Mouse (Mus musculus): Measurements from ENCODE around the gene Dnaja3. TPM values are rescaled to one million over a fixed set of nuclear protein-coding genes. Genes with fewer than 3 reads are reported as not detected.
A peak's percentile ranks its signal among the peaks of the same experiment; 100 is the strongest.

Dnaja3 gene
- 78.3 and 79.6 TPM in 2 replicates for polyA plus RNA-seq (2015; fragmentation: Nextera tagmentation; extraction: Ambion mirVana)

- Histone ChIP-seq H3K36me3 (no peaks in the 10 kb centered on the region), H3K9ac (peak within 1 kb of the TSS; percentile 79), H3K4me2 (peak within 1 kb of the TSS; percentile 72), H3K4me1 (replicated peaks) (peaks cover 67% of the 10 kb centered on the region), H3K4me3 (peak within 1 kb of the TSS; percentile 65), H3K27me3 (no peaks in the 10 kb centered on the region), H3K27ac (peak within 1 kb of the TSS; percentile 85), H3K9me3 (replicated peaks) (no peaks in the 10 kb centered on the region)
- WGBS: 1% methylated on average over 22 of the region's 22 CpGs
- peak; percentile 83 for ATAC-seq (replicated peaks; ENCODE audit: insufficient number of reproducible peaks, insufficient read depth, low FRiP score, low read depth)
Observed at GRCm38 (mm10) chr16:4639831-4640237, at the start of gene Dnaja3, which contains the start of gene Vasn. Dnaja3 (plus strand) TSS chr16:4639989. Vasn (plus strand) TSS chr16:4639941.

GRCm38 (mm10) chr16:4590236-4590635, 49.6 kb upstream of the Dnaja3 start:
- Histone ChIP-seq H3K27ac (no peak overlapping the region), H3K27me3 (no peaks in the 10 kb centered on the region), H3K4me2 (no peak overlapping the region), H3K4me3 (no peak overlapping the region), H3K4me1 (replicated peaks) (peaks cover 43% of the 10 kb centered on the region), H3K9me3 (replicated peaks) (no peaks in the 10 kb centered on the region), H3K9ac (no peak overlapping the region), H3K36me3 (peaks cover 12% of the 10 kb centered on the region)
- WGBS: 93% methylated on average over 9 of the region's 9 CpGs
- no peak for ATAC-seq (replicated peaks; ENCODE audit: insufficient number of reproducible peaks, insufficient read depth, low FRiP score, low read depth)

- Histone ChIP-seq H3K9ac (peak overlapping the region; percentile 93), H3K4me2 (peak overlapping the region; percentile 76), H3K36me3 (peaks cover 12% of the 10 kb centered on the region), H3K4me1 (replicated peaks) (peaks cover 52% of the 10 kb centered on the region), H3K9me3 (replicated peaks) (no peaks in the 10 kb centered on the region), H3K27ac (peak overlapping the region; percentile 96), H3K4me3 (peak overlapping the region; percentile 92), H3K27me3 (no peaks in the 10 kb centered on the region)
- no peak for ATAC-seq (replicated peaks; ENCODE audit: insufficient number of reproducible peaks, insufficient read depth, low FRiP score, low read depth)
- 14% methylated on average over 32 of the region's 32 CpGs for WGBS
Observed at GRCm38 (mm10) chr16:4592909-4593875, 46.6 kb upstream of the Dnaja3 start.

GRCm38 (mm10) chr16:4593971-4594813, 45.6 kb upstream of the Dnaja3 start, which contains the start of gene Glis2:
Glis2 (plus strand) TSS chr16:4594713.
- H3K9ac ChIP-seq: peak within 1 kb of the TSS; percentile 93
- peaks cover 12% of the 10 kb centered on the region for H3K36me3 ChIP-seq
- H3K27me3 ChIP-seq: no peaks in the 10 kb centered on the region
- peak within 1 kb of the TSS; percentile 76 for H3K4me2 ChIP-seq
- under 1% methylated on average over 31 of the region's 74 CpGs for WGBS
- peak within 1 kb of the TSS; percentile 92 for H3K4me3 ChIP-seq
- peak within 1 kb of the TSS; percentile 96 for H3K27ac ChIP-seq
- ATAC-seq (replicated peaks; ENCODE audit: insufficient number of reproducible peaks, insufficient read depth, low FRiP score, low read depth): peak; percentile 87
- H3K4me1 ChIP-seq (replicated peaks): peaks cover 62% of the 10 kb centered on the region
- no peaks in the 10 kb centered on the region for H3K9me3 ChIP-seq (replicated peaks)

GRCm38 (mm10) chr16:4594814-4595526, 44.8 kb upstream of the Dnaja3 start:
- H3K4me1 ChIP-seq (replicated peaks): peaks cover 70% of the 10 kb centered on the region
- 1% methylated on average over 51 of the region's 52 CpGs for WGBS
- peak overlapping the region; percentile 76 for H3K4me2 ChIP-seq
- peak; percentile 31 for ATAC-seq (replicated peaks; ENCODE audit: insufficient number of reproducible peaks, insufficient read depth, low FRiP score, low read depth)
- H3K27ac ChIP-seq: peak overlapping the region; percentile 96
- H3K36me3 ChIP-seq: peaks cover 12% of the 10 kb centered on the region
- H3K9ac ChIP-seq: peak overlapping the region; percentile 93
- no peaks in the 10 kb centered on the region for H3K9me3 ChIP-seq (replicated peaks)
- H3K27me3 ChIP-seq: no peaks in the 10 kb centered on the region
- peak overlapping the region; percentile 92 for H3K4me3 ChIP-seq

- Histone ChIP-seq H3K27me3 (no peaks in the 10 kb centered on the region), H3K9me3 (replicated peaks) (no peaks in the 10 kb centered on the region), H3K4me1 (replicated peaks) (peaks cover 76% of the 10 kb centered on the region), H3K27ac (peak overlapping the region; percentile 96), H3K9ac (peak overlapping the region; percentile 93), H3K4me2 (peak overlapping the region; percentile 76), H3K4me3 (peak overlapping the region; percentile 92), H3K36me3 (peaks cover 6% of the 10 kb centered on the region)
- no peak for ATAC-seq (replicated peaks; ENCODE audit: insufficient number of reproducible peaks, insufficient read depth, low FRiP score, low read depth)
- 3% methylated on average over 5 of the region's 5 CpGs for WGBS
Observed at GRCm38 (mm10) chr16:4595527-4595963, 44.2 kb upstream of the Dnaja3 start.

- Histone ChIP-seq H3K27ac (peak overlapping the region; percentile 96), H3K4me1 (replicated peaks) (peaks cover 83% of the 10 kb centered on the region), H3K9ac (peak overlapping the region; percentile 93), H3K36me3 (no peaks in the 10 kb centered on the region; the same call in 1 of the 2 replicates), H3K9me3 (replicated peaks) (no peaks in the 10 kb centered on the region), H3K4me3 (peak overlapping the region; percentile 92), H3K4me2 (peak overlapping the region; percentile 76), H3K27me3 (no peaks in the 10 kb centered on the region)
- no peak for ATAC-seq (replicated peaks; ENCODE audit: insufficient number of reproducible peaks, insufficient read depth, low FRiP score, low read depth)
- 19% methylated on average over 3 of the region's 3 CpGs for WGBS
Observed at GRCm38 (mm10) chr16:4596141-4596728, 43.6 kb upstream of the Dnaja3 start.

GRCm38 (mm10) chr16:4596836-4597235, 43.0 kb upstream of the Dnaja3 start:
- H3K9ac ChIP-seq: no peak overlapping the region
- no peaks in the 10 kb centered on the region for H3K9me3 ChIP-seq (replicated peaks)
- peak overlapping the region; percentile 76 for H3K4me2 ChIP-seq
- H3K27ac ChIP-seq: peak overlapping the region; percentile 96; the same call in 1 of the 2 replicates
- 62% methylated on average over 2 of the region's 2 CpGs for WGBS
- no peaks in the 10 kb centered on the region for H3K27me3 ChIP-seq
- no peak for ATAC-seq (replicated peaks; ENCODE audit: insufficient number of reproducible peaks, insufficient read depth, low FRiP score, low read depth)
- peaks cover 86% of the 10 kb centered on the region for H3K4me1 ChIP-seq (replicated peaks)
- H3K4me3 ChIP-seq: no peak overlapping the region
- no peaks in the 10 kb centered on the region for H3K36me3 ChIP-seq

GRCm38 (mm10) chr16:4597296-4597695, 42.5 kb upstream of the Dnaja3 start:
- H3K4me1 ChIP-seq (replicated peaks): peaks cover 86% of the 10 kb centered on the region
- H3K9me3 ChIP-seq (replicated peaks): no peaks in the 10 kb centered on the region
- peak overlapping the region; percentile 76; the same call in 1 of the 2 replicates for H3K4me2 ChIP-seq
- ATAC-seq (replicated peaks; ENCODE audit: insufficient number of reproducible peaks, insufficient read depth, low FRiP score, low read depth): no peak
- no peak overlapping the region for H3K9ac ChIP-seq
- no peak overlapping the region for H3K4me3 ChIP-seq
- WGBS: 49% methylated on average over 7 of the region's 7 CpGs
- H3K36me3 ChIP-seq: no peaks in the 10 kb centered on the region
- H3K27ac ChIP-seq: peak overlapping the region; percentile 96; the same call in 1 of the 2 replicates
- H3K27me3 ChIP-seq: no peaks in the 10 kb centered on the region

GRCm38 (mm10) chr16:4598041-4598440, 41.7 kb upstream of the Dnaja3 start:
- H3K9me3 ChIP-seq (replicated peaks): no peaks in the 10 kb centered on the region
- H3K27me3 ChIP-seq: no peaks in the 10 kb centered on the region
- no peak overlapping the region for H3K4me3 ChIP-seq
- H3K4me1 ChIP-seq (replicated peaks): peaks cover 86% of the 10 kb centered on the region
- peak overlapping the region; percentile 5; the same call in 1 of the 2 replicates for H3K4me2 ChIP-seq
- H3K36me3 ChIP-seq: no peaks in the 10 kb centered on the region
- ATAC-seq (replicated peaks; ENCODE audit: insufficient number of reproducible peaks, insufficient read depth, low FRiP score, low read depth): no peak
- H3K9ac ChIP-seq: no peak overlapping the region
- H3K27ac ChIP-seq: 0 out of 2 replicates have a peak overlapping the region, but pooled peaks have one; percentile 96
- 63% methylated on average over 5 of the region's 5 CpGs for WGBS
